Mouse (Mus musculus) induced T-regulatory cell, adult 2 months (primary cell): ENCODE measurements around the gene Tnfrsf13b.
A peak's percentile ranks its signal among the peaks of the same experiment; 100 is the strongest.
"Not testable (repeated sequence)": the region's sequence is repeated elsewhere in the genome, so short reads cannot be mapped to it uniquely, and the experiment has no call there.

Experiments
- DNase-seq: peaks from one replicate; pipeline ENCODE4 v3.0.0-alpha.2; 2012; ENCODE audit warnings: low read depth

Tnfrsf13b gene

DNA sequence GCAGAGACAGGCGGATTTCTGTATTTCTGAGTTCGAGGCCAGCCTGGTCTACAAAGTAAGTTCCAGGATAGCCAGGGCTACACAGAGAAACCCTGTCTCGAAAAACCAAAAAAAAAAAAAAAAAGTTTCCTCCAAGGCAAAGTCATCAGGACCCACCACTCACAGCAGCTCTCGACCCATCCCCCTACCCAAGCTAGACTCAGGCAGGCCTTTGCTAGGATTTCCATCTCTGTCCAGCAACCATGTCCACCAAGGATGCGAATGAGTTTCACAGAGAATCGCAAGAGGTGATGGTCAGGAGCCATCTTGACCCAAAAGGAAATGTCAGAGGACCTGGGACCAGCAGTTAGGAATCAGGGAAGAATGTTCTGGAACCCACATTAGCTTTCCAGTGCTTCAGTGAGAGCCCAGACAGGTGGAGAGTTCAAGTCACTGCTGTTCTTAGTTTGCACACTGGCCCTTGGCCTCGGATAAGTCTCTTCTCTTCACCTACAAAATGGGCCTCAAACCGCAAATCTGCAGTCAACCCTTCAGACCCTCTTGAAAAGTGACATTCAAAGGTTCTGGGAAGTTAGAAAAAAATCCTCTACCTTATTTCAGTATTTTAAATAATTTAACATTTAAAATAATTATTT lies 983 bp downstream of the Tnfrsf13b start:
- no peak for DNase-seq

DNA sequence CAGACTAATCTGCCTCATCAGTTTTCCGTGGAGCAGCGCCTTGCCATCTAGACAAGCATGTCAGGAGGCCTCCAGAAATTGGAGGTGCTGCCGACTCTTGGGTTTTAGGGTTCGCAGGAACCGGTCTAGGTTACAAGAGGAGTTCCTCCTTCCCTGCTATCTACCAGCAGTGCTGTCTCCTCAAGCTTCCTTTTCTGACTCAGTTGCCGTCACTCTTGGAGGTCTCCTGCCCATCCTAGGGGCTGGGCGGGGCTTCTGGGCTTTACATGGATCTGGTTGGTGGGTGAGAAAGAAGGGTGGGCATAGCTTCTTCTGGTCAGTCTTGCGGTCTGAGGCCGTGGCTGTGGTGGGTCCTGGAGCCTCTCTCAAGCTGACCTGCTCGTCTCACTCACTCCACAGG lies 2.8 kb downstream of the Tnfrsf13b start:
- no peak for DNase-seq

DNA sequence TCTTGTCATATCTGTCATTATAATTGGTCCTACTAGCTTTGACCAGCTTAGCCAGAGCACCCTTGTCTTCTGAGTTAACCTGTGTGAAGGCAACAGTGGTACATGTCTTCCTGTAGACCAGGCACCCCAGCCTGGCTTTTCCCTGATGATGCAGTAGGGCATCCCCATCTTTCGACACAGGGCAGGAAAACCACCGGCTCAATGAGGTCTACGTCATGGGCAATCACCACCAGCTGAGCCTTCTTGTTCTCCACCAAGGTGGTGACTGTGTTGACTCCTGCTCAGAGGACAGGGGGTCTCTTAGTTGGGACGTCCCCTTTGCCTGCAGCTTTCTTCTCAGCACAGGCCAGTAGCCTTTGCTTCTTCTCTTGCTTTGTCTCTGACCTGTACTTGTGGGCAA lies 4.1 kb downstream of the Tnfrsf13b start:
- not testable (repeated sequence) for DNase-seq

DNA sequence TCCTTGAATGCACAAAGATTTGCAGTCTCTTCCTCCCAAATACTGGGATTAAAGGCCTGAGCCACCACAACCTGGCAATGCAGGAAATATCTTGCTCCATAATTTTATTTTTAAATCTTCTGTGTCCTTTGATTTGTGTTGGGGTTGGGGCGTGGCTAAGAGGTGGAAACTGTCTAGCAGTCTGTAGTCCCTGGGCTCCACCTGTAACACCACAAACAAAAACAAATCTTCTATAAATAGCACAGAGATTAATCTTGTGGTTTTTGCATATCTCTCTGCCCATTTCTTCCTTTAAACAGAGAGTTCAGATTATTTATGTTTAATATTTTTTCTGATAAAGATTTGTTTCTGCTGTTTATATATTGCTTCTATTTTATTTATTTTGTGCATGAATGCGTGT lies 6.4 kb downstream of the Tnfrsf13b start:
- peak; percentile 45 for DNase-seq

DNA sequence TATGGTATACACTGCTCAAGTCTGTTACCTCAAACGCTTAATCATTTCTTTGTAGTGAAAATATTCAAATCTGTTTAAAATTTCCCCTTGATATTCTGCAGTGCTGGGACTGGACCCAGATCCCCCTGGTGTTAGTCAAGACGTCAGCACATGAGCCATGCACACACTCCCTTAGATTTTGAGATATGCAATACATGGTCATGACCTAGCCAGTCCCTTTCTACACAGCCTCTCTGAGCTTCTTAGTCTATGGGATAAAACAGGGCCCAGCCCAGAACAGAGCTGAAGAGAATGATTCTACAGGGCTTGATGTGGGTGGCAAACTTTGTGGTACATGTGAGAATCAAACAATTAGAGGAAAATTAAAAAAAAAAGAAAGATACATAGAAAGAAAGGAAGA lies 15.1 kb downstream of the Tnfrsf13b start:
- peak; percentile 27 for DNase-seq

DNA sequence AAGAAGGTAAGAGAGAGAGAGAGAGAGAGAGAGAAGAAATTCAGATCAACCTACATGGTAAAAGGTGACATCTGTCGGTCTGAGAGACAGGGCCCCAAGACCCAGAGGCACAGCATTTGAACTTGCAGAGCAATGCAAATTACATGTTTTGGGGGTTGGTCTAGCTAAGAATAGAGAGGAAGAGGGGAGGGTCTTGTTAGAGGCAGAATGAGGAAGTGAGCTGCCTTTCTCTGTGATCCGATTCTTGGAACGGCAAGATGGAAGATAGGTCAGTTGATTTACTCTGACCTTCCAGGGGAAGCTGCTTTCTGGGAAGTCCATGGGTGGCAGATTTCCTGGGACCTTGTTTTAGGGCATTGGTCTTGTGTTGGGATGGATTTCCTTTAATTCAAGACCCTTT lies 15.7 kb downstream of the Tnfrsf13b start:
- peak; percentile 80 for DNase-seq

DNA sequence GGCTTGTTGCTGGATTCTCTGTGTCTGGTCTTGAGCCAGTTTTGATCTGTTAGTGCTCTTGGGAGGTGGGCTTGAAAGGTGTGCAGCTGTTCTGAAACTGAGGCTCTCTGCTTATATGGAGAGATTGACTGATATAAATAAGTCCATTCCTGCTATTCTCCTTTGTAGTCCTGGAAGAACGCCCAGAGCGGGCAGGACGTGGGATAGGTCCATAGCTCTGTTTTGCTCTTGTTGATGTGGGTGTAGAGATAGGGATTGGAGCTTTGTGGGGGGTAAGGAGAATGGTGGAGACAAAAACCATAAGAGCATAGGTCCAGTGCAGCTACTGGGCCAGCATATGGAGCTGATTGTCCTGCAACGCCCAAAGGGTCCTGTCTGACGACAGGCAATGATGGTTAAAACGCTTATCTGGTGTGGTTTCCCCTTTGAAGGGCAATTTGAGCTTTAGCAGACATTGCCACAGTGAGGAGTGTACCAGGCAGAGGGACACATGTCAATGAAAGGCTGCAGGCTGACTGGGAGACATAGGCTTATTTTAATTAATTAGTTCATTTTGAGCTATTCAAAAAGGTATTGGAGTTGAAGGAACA lies 16.5 kb downstream of the Tnfrsf13b start:
- peak; percentile 53 for DNase-seq

DNA sequence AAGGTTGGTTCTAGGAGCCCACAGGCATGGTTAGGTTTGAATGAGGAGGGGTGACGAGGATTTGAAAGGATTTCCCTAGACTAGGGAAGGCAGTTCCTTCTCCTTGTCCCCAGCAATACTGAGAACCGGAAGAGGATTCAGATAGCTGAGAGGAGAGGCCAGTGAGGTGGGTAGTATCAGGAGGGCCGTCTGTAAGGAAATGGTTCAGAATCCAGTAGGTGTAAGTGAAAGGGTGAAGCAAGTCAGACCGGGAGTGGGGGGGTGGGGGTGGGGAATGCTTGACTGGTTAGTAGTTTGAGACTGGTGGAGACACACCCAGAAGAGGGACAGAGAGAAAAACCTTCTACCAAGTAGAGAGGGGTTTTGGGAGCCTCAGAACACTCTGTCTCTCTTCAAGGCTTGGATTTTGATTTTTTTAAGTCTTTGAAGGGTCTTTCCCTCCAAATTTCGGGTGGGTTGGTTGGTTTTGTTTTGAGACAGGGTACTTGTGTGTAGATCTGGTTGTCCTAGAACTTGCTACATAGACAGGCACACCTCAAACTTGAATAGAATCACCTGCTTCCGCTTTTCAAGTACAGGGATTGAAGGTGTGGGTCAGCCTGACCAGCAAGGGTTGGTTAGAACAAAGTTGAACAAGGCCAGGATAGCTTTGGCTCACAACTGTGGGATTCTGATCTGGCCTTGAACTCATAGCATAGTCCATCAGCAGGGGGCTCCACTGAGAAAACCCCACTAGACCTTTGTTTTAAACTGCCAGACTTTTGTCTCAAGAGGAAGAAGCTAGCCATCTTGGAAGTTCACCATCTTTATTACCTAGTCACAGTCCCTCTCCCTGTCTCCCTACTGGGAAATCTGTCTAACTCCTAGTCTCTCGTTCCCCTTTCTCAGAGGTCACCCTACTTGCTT lies 17.3 kb downstream of the Tnfrsf13b start:
- peak; percentile 72 for DNase-seq

DNA sequence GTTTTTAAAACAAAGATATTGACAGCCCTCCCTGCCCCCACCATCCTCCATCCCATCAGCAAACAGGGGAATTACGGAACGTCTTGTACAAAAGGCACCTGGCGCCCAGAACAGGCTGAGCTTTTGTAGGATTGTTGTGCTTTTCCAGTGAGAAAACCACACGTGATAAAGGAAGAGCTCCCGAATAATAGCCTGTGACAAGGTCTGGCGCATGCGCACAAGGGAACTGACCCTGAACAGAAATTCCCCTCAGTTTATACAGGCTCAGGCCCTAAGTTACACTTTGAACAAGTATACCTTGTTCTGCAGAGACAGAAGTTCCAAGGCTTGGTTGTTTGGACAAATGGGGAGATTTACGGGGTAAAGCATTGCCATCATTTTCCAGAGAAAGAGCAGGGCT lies 19.0 kb downstream of the Tnfrsf13b start:
- DNase-seq: no peak

DNA sequence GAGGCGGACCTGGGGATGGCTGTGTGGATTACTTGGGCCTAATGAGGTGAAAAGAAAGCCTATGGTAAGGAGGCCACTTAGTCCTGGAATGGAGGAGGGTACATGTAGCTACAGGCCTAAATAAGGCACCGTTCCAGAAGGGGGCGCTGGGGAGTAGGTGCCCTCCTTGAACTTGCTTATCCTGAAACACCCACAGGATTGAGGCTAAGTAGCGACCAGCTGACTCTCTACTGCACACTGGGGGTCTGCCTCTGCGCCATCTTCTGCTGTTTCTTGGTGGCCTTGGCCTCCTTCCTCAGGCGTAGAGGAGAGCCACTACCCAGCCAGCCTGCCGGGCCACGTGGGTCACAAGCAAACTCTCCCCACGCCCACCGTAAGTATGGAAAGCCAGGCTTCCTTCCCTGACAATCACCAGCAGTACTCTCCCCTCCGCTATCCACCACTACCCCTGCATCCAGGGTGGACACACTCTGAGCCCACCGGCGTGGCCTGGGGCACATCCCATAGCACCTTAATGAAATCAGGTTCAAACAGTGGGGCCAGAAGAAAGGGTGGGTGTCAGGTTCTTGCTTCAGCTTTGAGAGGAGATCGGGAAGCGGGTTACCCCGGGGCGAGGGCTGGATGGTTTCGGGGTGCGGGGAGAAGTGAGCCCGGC lies 20.2 kb downstream of the Tnfrsf13b start:
- DNase-seq: peak; percentile 55

DNA sequence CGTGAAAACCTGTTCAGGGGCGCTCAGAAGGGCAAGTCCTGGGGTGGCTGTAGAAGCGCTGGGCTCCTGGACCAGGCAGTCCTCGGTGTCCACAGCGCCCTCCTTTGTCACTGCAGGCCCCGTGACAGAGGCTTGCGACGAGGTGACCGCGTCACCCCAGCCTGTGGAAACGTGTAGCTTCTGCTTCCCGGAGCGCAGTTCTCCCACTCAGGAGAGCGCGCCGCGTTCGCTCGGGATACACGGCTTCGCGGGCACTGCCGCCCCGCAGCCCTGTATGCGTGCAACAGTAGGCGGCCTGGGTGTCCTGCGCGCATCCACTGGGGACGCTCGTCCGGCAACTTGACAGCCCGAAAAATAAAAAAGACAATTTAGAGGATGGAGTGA lies 20.7 kb downstream of the Tnfrsf13b start:
- no peak for DNase-seq

DNA sequence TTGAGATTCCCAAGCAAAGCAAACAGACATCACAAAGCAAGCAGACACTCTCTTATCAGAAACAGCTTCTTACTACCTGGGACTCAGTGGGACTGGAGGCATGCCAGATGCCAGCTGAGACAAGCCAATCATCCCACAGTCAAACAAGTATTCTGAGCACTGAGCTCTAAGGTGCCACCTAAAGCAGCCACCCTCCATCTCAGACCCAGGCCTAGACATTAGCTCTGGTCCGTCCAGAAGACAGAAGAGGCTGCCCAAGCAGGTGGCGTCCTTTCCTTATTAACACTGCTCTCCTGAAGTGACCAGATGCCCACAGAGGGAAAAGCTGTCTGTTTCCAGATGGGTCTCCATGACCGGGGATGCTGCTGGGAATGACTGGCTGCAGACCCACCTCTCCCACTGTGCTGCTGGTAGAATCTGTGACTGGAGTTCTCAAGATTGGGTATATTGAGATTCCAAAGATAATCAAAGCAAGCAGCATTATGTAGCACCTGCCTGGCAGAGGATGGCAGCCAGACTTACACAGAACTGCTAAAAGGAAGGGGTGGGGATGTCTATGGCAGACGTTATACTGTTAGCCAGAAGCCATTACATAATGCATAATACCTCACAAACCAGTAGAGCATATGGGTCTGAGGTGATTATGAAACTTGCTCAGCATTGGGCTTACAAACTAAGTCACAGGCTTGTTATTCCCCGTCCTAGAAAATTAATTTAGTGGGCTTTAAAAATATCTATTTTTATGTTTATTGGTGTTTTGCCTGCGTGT lies 23.9 kb downstream of the Tnfrsf13b start:
- DNase-seq: no peak

DNA sequence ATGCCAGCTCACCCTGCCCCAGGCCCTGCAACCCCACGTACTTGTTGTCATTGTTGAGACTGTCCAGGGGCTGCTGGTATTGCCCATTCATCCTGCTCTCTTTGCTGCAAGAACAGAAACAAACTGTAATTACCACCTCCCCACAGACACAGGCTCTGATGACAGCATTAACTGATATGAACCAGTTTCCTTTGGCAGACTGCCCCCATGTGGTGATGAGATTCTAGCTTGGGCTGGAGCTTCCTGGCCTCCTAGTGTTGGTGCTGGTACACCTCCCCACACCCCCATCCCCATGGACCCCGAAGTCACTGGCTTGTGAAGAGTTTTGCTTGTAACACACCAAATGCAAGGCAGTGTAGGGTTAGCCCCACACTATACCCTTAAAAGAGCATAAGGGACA lies 29.2 kb downstream of the Tnfrsf13b start:
- DNase-seq: peak; percentile 77

DNA sequence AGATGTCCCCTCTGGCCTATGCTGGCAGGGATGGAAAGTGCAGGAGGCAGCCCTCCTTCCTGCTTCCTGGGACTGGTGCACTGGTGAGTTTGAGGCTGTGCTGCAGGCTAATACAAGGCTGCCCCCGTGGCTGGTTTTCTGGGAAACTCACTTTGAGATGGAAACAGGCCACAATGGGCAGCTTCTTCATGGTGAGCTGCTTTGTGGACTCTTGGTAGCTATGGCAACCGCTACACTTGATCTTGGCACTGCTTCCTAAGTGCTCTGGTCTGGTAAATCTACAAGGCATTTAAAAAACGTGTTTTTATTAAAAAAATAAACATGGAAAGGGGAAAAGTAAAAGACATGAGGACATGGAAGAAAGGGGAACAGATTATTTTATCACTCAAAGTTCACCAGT lies 31.6 kb downstream of the Tnfrsf13b start:
- no peak for DNase-seq

DNA sequence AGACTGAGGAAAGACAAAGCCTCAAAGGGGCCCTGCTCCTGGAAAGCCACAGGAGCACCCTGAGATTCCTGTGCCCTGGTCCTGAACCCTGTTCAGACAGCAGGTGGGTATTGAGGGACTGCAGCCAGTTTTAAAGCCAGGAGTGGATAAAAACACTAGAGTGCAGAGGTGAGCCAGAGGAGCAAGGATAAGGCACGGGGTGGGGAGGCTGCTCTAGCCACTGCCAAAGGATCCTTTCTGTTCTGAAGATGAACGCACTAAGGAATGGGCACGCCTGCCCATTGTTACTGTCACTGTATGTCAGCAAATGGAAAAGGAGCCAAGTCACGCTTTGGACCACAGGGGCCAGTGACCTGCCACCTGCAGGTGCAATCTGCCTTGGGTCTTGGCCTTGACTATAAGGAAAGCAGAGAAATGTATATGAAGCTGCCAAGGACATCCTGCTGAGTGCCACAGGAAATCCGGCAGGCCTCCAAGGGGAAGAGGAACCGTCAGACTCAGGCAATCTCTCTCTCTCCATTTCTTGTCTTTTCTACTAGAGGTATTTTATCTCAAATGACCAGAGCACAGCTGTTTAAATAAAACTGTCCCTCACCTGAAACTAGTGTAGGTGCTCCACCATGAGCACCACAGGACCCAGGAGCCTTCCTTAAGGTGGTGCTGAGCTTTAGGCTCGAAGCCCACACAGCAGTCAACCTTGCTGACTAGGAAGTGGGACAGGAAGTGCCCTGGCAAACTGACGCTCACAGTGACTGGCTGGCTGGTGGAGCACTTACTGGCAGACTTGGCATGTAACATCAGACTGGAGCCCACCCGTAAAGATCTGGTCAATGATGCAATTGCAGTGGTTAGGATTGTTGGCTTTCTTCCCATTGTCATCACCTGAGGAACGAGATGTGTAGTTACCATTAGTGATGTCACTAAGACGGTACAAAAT lies 33.5 kb downstream of the Tnfrsf13b start:
- peak; percentile 48 for DNase-seq

DNA sequence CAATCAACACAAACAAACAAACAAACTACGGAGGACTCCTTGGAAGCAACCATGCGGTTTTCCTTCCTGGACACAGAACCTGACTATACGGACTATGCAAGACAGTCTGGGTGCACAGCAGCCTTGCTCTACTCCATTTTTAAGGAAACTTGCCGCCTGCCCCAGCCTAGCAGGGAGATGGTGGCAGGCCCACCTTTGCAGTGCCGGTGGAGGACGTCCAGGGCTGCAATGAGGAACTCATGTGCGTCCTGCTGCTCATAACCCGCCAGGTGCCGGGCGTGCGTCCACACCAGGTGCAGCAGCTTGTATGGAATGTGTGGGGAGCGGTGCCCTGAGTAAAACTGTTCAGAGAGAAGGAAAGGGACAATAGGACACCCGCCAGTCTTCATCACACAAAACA lies 34.6 kb downstream of the Tnfrsf13b start:
- no peak for DNase-seq

DNA sequence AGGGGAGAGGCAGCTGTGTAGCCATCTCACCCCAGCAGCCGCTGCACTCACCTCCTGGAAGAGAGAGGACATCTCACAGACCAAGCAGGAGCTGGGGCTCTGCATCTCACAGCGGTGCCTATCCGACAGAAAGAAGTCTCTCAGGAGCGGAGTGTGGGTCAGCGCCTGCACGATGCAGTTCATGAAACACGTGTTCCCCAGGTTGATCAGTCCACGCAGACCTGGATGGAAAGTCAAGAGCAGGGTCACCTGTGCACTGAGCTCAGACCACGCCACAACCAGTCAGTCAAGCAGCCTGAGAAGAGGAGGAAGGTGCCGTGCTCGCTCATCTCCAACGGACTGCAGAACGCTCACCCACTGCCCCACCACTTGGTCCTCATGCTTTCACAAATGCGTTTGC lies 36.2 kb downstream of the Tnfrsf13b start:
- DNase-seq: no peak

DNA sequence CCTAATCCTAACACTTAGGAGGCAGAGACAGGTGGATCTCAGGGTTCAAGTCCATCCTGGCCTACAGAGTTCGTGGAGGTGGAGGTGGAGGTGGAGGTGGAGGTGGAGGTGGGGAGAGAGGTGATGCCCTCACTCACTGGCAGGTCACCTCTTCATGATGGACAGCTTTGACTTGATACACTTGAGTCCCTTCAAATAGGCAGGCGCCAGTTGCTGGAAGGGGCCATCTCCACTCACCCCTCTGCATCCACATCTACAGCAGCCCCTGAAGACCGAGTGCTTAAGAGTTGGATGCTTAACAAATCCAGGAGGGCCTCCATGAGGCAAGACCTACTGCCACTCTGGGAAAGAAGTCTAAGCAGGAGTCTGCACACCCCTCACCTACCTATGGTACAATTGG lies 36.8 kb downstream of the Tnfrsf13b start:
- DNase-seq: no peak

DNA sequence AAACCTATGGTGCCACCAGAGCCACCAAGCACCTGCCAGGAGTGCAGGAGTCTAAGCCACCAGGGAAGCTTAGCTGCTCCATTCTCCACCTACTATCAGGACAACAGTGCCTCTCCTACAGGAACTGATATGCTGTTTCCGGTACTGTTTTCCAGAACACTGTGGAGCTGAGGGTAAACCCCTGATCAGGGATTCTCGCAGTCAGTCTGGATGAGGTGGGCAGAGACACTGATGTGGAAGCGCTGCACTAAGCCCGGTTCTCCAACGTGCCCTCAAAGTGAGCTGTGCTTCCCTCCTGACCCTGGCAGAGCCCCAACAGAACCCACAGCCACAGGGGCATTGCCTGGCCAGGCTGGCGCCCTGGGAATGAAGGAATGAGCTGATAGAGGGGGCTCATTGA lies 37.8 kb downstream of the Tnfrsf13b start:
- no peak for DNase-seq

DNA sequence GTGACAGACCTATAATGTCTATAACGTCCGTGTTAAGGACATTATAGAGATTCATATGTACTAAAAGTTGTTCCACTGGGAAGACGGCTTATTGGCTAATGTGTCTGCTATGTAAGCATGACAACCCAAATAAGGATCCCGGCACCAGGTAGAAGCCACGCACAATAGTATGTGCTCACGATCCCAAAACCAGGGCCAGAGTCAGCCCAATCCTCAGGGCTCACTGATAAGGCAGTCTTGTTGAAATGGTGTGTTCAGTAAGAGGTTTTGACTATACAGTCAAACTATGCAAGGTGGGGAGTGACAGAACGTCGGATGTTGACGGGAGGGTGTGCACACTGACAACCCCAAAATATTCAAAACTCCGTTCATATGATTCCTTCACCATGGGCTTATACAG lies 38.3 kb downstream of the Tnfrsf13b start:
- no peak for DNase-seq

DNA sequence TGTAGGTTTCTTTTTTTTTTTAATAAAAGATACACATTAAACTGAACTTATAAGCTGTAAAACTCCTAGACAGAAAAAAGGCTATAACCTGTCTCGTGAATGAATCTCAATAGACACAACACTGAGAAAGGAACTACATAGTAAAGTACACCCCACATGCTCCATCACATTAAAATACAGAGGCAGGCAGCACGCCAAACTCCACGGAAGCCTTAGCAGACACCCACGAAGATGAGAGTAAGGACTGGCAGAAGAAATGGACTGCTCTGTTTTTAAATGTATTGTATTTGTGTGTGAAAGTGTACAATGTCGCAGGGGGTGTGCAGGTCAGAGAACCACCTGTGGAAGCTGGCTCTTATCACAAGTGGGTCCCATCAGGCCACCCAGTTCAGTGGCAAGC lies 43.6 kb downstream of the Tnfrsf13b start:
- no peak for DNase-seq
